Mouse (Mus musculus) adrenal gland, postnatal 10 days (tissue): Measurements from ENCODE around the gene Cmss1. TPM values are rescaled to one million over a fixed set of nuclear protein-coding genes. Genes with fewer than 3 reads are reported as not detected.

Experiments used
- DNase-seq: peaks from one replicate; pipeline ENCODE4 v3.0.0; 2021; ENCODE audit warnings: mixed read lengths
- total RNA-seq, 2 experiments: library from RNA; stranded (reverse); gene quantifications; 2 replicates each; pipeline ENCODE4 v1.2.3; 2021

Gene Cmss1
- total RNA-seq, 2 experiments from 2014 or later = 18.8 to 21.8 TPM

DNA sequence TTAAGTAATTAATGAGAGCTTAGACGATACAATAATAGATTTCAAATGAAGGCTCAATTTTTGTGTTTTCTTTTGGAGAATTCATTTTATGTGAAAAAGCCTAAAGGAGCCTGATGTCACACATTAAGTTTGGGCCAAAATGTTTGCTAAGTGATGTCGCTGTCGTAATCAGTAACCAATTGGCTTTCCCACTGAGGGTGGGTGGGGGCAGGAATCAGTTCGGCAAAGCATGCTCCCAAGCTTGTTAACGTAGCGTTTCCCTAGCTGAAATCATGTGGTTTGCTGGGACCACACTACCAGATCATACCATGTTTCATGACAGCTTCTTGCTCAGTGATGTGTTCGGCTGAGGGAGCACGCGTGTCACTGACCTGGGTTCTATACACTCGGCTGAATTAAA lies 91.0 kb downstream of the Cmss1 start:
- DNase-seq = peak; percentile 23

DNA sequence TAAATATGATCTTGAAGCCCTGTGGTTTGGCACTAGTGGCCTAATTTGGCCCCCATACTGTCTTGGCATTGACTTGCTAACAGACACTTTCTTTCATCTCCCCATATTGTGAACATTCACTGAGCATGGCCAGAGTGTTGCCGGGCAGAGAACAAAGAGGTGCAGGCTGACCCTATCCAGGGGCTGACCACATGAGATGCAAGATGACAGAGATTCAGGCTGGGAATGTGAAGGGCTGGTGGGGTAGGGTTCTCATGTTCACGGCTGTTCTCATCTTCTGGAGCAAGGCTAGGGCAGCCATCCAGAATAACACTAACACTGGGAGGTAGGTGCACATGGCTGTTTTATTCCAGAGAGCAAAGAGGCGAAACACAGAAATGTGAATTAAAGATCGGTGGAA lies 92.3 kb downstream of the Cmss1 start:
- no peak for DNase-seq

DNA sequence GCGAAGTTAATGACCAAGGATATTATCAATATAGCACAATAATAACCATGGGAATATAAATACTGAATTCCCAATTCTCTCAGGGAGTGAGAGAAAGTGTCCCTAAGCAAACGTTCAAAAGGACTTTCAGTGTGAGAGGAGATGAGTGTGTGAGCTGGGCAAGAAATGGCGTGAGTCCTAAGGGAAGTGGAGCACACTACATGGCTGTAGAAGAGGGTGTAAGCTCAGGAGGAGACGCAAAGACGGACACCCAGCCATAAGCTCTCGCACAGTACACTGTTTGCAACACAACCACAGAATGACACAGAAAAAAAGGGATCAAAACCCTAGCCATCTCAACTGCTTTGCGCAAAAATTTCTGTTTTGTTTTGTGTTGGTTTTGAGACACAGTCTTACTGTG lies 93.1 kb downstream of the Cmss1 start:
- no peak for DNase-seq

DNA sequence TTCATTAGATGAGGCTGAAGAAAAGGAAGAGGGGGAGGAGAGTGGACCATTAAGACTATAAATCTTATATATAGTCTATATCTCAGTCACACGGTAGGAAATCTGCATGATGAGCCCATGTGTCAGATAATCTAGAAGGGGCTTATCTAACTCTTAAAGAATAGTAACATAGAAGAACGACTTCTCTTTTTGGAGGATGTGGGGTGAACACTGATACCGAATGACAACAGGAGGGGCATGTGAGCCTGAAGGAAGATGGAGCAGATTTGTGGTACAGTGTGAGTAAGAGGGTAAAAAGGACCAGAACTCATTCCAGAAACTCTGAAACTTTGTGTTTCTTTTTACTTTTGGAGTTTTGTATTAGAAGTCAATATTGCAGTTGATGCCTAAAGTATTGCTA lies 97.6 kb downstream of the Cmss1 start:
- DNase-seq = no peak

DNA sequence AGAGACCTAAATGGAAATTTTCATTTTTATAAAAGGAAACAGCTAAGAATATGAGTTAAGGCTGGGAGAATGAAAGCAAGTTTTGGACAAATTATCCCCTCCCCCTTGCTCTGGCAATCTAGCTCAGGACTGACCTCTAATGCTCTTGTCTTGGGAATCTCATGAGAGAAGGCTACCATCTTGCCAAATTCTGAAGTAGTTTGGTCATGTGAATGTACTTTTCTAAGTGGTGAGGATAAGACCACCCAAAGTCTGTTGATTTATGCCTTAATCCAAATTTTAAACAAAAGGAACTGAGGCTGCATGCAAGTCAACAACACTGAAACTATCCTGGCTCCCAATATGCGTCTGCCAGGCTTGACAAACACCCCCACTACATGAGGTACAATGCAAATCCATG lies 98.3 kb downstream of the Cmss1 start:
- DNase-seq = no peak

DNA sequence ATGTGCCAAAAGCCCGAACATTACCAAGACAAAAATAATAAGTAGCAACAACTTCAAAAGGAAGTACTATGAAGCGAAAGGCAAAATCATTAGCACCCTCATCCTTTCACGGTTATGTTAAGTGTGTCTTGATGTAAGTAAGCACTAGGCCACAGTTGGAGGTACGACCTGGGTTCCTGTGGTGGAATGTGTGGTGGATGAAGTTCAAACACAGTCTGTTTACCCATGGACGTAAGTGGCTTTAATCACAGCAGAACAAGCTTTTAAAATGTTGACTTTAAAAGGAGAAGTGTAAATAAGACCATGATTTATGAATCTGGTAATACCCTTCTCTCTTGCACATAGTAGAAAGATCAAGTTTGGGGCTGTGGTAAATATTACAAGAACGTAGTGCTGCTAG lies 100.5 kb downstream of the Cmss1 start:
- no peak for DNase-seq

DNA sequence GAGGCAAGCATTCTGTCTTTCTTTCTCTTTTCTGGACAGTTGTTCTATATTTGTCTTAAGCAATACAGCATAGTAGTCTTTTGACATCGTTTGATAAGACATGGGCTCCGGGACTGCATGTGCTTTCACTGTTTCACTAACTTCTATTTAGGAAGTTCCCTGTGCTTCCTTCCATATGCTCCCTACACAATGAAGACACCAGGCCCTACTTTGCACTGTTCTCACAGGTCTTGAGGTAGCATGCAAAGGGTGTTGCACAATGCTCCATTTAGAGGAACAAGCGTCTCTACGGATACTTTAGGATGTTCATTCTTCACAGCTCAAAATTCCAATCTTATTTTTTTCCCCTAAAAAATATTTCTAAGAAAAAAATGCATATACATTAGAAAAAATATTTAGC lies 101.9 kb downstream of the Cmss1 start:
- DNase-seq = no peak

DNA sequence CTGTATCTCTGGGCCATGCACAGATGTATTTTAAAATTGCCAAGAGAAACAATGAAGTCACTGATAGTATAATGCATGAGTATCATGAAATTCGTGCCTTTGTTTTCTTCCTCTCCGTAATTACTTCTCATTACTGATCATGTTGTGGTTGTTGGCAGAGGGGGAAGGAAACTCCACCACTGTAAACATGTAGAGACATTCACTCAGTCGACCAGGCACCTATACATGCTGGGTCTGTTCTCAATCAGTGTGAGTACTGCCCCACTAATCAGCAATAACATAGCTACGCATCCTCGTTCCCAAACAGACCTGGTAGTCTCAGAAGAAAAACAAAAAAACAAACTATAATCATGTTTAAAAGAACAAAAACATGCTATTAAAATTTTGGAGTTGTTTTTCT lies 103.9 kb downstream of the Cmss1 start:
- no peak for DNase-seq

DNA sequence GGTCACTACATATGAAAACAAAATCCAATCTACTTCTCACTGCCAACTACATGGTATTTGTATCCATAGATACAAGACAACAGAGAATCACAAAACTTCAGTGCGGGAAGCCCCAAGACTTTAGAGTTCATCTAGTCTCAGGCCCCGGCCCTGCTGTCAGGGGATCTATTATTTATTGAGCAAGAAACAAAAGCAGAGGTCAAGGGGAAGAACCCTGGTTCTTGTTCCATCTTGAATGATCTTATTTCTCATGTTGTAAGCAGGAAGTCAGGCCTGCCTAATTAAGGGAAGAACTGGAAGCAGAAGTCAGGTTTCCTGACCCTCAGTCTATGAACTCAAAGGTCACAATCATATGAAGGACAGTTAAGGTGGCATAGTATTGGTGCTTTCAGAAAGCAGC lies 104.4 kb downstream of the Cmss1 start:
- DNase-seq = no peak

DNA sequence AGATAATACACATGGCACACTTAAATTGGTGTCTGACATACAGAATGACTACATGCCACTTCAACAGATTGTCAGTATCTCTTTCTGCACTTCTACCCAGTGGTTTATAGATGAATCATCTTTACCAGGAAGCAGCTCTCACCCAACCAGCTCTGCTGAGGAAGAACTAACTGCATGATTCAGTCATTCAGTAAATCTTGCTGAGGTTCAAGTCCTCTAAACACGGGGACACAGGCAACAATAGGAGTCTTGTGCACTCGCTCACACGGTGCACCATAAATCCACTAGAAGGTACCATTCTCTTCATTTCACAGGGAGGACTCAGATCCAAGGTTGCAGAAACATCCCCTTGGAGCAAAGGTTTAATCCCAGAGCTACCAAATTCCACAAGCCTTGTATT lies 105.8 kb downstream of the Cmss1 start:
- DNase-seq = no peak

DNA sequence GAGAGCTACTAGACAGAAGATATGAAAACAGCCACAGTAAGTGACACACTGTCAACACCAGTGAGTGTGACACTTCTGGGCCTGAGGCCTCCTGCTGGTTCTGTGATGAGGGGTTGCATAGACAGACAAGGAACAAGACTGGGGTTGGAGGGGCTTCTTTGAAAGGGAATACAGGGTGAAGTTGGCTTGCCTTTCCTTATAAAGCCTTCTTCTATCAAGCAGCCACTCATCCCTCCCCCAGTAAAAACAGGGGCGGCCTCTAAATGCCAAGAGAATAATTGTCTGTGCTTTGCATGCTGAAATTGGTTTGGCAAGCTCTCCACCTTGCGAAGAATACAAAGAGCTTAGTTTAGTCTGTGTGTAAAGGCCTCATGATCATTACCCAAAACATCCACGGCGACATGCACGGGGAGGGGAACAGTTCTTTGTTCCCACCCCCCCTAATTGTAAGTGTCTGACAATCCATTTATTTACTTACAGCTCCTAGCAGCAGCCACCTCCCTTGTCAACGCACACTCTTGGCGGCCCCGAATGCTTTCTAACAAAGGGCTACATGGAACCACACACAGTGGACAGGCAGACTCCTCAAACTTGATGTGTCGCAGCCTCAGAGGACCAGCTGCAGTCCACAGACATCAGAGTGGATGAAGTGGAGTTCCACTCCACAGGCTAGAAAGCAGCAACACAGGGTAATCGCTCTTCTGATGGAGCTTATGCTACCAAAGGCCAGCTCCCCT lies 110.1 kb downstream of the Cmss1 start:
- no peak for DNase-seq

DNA sequence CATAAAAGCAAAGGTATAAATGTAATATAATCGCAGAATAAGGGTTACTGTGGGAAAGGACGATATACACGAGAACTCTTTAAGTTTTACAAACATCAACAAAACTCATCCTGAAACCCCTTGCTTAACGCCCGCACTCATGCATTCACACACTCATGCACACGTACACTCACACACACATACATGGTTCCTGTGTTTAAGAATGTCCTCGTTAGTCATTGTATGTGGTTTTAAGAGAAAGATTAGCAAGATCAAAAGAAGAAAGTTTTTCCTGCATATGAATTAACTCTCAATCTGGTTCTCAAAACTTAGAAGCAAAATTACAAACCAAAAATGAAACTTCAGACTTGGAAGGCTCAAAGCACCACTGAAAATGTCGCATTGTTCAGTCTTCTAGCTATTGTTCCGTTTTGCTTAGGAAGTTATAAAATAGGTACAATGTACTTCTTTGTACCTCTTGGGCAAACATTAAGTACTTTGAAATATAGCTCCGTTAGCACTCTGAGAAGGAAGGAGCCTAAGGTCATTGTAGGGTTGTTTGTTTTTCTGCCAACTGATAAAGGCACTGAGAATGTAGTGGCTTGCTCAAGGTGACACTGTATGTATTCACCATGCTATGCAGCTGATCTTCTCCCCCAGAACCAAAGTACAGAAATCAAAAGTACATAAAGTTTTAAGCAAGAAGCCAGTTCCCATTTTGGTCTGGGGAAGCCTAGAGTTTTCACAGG lies 111.0 kb downstream of the Cmss1 start:
- no peak for DNase-seq

DNA sequence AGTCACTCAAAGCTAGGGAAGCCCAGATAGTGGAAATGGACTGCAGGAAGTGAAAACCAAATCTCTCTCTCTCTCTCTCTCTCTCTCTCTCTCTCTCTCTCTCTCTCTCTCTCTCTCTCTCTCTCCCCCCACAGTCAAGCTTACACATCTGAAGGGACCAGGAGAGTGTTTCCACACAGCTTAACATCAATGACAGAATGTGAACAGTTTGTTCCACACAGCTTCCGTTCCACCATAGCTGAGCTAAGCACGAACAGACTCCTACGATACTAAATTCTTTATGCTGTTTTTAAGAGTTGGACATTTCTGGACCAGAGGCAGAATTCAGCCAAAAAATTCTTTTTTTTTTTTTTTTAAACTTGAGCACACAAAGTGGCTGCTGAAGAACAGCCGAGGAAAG lies 114.8 kb downstream of the Cmss1 start:
- no peak for DNase-seq

DNA sequence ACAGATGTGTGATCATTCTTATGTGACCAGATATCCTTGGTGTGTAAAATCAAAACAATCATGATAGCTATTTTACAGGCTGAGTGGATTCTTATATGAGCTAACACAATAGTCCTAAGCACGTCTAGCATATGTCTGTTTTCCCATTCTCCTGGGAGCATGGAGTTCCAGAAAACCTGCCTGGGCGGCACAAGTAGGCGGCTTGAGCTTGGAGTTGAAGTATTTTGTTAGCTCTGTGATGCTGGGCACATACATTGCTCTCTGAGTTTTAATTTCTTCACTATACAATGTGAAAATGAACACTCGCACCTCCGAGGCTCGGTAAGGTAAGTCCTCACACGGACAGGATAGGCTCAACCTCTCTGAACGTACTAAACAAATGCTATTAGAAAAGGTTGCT lies 116.0 kb downstream of the Cmss1 start:
- DNase-seq = no peak

DNA sequence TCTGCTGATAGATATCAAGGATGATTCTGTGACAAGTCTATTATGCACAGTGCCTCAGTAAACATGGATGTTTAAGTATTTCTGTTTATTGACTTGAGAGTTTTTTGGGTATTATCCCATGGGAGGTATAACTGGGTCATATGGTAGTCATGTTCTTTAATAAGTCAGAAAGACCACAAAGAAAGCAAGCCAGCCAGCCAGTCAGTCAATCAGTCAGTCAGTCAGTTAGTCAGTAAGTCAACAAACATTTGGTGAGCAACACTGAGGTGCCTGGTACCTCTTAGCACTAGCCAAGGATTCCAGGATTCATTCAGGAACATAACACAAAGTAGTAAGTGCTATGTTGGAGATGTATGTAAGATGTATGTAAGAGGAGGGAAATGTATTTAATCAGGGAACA lies 118.0 kb downstream of the Cmss1 start:
- no peak for DNase-seq

DNA sequence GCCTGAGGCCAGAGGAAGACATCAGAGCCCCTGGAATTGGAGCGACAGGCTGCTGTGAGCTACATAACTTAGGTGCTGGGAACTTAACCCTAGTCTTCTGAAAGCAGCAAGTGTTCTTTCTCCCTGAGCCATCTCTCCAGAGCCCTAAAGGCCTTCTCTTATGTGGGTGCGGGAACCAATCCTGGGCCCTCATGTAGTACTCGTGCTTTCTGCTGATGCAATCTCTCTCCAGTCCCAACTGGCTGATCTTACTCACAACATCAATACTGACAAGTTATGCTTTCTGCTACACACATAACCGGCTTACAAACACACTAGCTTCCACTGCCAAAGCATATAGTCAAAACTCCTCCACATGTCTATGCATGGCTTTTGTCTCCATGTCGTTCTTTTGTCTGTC lies 120.4 kb downstream of the Cmss1 start:
- no peak for DNase-seq

DNA sequence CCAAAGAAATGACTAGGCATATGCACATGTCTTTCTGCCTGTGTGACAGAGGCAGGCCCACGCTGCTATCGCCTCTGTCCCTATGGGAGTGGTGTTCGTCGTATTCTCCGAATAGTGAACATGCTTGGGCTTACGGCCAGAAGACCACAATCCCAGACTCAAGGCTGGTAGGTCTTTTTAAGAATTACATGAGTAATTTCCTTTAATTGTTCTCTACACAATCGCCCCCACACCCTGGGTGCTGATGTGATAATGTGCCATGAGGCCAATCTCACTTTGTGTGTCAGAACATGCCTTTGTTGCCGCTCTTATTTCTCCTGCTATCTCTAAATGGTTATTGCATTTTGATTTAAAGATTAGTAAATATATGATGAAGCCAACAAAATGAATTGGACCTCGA lies 121.4 kb downstream of the Cmss1 start:
- DNase-seq = no peak

DNA sequence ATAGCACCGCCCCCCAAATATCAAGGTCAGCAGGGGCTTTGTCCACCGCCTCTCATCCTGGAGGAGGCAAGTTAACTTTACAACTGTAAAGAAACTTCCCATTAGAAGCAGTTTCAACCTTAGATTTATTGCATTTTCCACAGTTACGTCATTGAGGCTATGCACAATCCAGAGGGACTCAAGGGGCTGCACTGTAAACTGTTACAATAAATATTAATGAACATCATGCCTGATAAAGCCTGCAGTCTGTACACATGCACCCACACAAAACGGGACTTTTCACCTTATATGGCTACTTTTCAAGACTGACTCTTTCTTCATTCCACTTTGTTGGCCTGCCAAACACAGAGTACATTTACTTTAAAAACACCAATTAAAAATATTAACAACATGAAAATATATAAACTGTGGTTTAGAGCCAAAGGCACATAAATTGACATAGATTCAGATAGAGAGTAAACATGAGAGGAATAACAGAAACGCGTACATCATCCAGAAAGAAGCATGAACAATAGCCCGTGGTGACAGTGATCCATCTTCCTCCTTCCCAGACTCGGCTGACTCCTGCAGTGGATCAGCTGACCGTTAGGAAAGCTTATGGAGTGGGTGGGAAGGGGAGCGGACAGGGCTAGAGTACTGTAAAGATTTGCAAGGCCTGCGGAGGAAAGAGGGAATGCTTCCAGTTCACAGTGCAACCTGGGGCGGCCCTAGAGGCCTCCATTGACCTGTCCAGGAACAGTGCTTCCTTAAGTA lies 122.4 kb downstream of the Cmss1 start:
- no peak for DNase-seq

DNA sequence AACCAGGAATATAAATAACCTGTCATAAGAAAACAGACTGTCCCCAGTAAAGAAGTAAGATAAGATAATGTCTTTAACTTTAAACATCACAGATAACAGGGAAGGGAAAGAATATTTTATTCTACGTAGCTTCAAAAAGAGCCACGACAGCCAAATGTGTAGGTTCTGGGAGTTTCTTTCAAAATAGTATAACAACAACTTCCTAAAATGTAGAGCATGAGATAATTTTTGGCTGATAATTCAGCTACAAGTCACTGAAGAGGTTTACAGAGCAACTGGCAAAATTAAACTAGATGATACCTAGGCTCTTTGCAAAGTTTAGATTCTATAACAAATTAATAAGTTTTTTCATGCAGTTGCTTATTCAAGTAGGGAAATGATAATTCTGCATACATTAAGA lies 123.2 kb downstream of the Cmss1 start:
- DNase-seq = no peak

DNA sequence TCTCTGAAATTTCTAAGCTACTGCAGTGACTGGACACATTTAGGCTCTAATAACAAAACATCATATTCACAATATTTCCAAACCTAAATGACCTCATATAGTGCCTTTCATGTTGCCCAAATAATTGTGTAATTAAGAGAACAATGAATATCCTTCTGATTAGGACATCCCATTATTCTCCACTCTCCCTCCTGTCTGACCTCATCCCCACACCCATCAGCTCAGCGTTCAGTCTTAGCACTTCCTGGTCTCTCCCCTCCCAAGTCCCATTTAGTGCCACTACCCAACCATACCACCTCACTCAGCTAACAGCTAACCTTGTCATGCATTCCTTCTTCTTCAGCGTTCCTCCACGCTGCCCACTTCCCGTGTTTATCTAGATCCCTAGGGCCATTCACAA lies 123.8 kb downstream of the Cmss1 start:
- no peak for DNase-seq

DNA sequence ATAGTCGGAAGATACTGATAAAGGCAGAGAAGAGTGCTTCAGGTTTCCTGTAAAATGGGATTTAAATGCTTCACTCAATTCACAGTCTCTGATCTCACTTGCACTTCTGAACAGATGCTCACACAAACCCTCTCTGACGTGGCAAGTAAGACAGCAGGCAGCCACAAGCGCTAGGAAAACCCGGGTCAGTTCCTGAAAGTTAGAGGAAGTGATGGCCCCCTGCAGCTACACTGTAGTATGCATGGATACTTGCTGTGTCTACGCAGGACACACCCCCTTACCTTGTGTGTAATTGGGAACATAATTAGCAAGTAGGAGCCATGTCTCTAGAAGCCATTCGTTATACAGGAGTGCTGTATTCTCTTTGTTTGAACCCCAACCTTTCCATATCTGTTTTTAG lies 124.4 kb downstream of the Cmss1 start:
- no peak for DNase-seq

DNA sequence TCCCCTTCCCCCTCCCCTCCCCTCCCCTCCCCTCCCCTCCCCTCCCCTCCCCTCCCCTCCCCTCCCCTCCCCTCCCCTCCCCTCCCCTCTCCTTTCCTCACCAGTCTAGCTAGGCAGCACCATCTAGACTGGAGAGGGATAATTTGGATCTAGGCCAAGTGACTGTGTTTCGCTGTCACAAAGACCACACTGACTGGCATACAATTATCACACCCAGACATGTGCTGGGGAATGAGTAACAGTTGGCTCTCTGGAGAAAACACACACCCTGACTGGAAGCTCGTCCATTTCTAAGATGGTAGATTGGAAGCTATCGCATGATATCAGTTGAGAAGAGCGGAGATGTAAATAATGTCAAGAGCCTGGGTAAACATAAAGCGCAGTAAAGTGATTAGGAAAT lies 126.9 kb downstream of the Cmss1 start:
- no peak for DNase-seq

DNA sequence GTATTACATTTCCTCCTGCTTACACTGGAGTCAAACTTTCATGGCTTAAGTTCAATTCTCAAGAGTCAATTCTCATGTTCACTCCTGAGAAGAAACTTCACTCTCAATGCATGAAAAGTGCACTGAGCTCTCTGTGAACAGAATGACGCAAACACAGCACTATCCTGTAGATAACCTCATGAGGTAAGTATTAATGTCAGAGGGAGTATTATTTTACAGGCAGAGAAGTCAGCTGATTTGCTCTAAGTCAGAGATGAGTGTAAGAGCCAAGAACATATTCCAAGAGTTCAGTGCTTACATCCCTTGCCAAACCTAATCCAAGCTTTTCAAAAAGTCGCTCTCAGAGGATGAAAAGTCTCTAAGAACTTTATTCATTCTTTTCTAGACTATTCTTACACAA lies 128.2 kb downstream of the Cmss1 start:
- no peak for DNase-seq
